Mouse (Mus musculus) heart, postnatal 4 days (tissue): ENCODE results near the gene Exoc8. TPM values are rescaled to one million over a fixed set of nuclear protein-coding genes. Genes with fewer than 3 reads are reported as not detected.
A peak's percentile ranks its signal among the peaks of the same experiment; 100 is the strongest.

Experiments
- DNase-seq: peaks from one replicate; pipeline ENCODE4 v3.0.0; 2021
- total RNA-seq, 2 experiments: library from RNA; stranded (reverse); gene quantifications; 2 replicates each; pipeline ENCODE4 v1.2.3; 2021

Gene Exoc8
- 10 to 100 TPM; 15.6 to 16.9 TPM for total RNA-seq

- peak; percentile 99 for DNase-seq
Observed at GRCm38 (mm10) chr8:124897386-124898250, at the start of gene Exoc8, which contains the start of gene Sprtn. Gene Exoc8 (minus strand): TSS chr8:124897705. Gene Sprtn (plus strand): TSS chr8:124897886.

- no peak for DNase-seq
Observed at GRCm38 (mm10) chr8:124944406-124944805, 46.9 kb upstream of the Exoc8 start.

- DNase-seq: no peak
Observed at GRCm38 (mm10) chr8:124943801-124944200, 46.3 kb upstream of the Exoc8 start.

- DNase-seq: no peak
Observed at GRCm38 (mm10) chr8:124937293-124937692, 39.8 kb upstream of the Exoc8 start.

- DNase-seq: no peak
Observed at GRCm38 (mm10) chr8:124936699-124937098, 39.2 kb upstream of the Exoc8 start.

GRCm38 (mm10) chr8:124935116-124935515 is 37.6 kb upstream of the Exoc8 start:
- no peak for DNase-seq

GRCm38 (mm10) chr8:124932435-124932834 is 34.9 kb upstream of the Exoc8 start:
- DNase-seq: no peak

- DNase-seq: no peak
Observed at GRCm38 (mm10) chr8:124930649-124931048, 33.1 kb upstream of the Exoc8 start.

- peak; percentile 27 for DNase-seq
Observed at GRCm38 (mm10) chr8:124930086-124930485, 32.6 kb upstream of the Exoc8 start.

GRCm38 (mm10) chr8:124929006-124929405 is 31.5 kb upstream of the Exoc8 start:
- DNase-seq: no peak

GRCm38 (mm10) chr8:124926351-124926771 is 28.9 kb upstream of the Exoc8 start:
- peak; percentile 86 for DNase-seq

GRCm38 (mm10) chr8:124925544-124926266 is 28.2 kb upstream of the Exoc8 start:
- DNase-seq: no peak

- DNase-seq: no peak
Observed at GRCm38 (mm10) chr8:124923971-124924652, 26.6 kb upstream of the Exoc8 start.

- DNase-seq: no peak
Observed at GRCm38 (mm10) chr8:124922490-124923089, 25.1 kb upstream of the Exoc8 start.

- peak; percentile 70 for DNase-seq
Observed at GRCm38 (mm10) chr8:124921369-124922279, 24.1 kb upstream of the Exoc8 start.

GRCm38 (mm10) chr8:124917741-124918484 is 20.4 kb upstream of the Exoc8 start:
- no peak for DNase-seq

GRCm38 (mm10) chr8:124914061-124914460 is 16.6 kb upstream of the Exoc8 start:
- no peak for DNase-seq

GRCm38 (mm10) chr8:124911938-124912872 is 14.7 kb upstream of the Exoc8 start:
- no peak for DNase-seq

GRCm38 (mm10) chr8:124910349-124910748 is 12.8 kb upstream of the Exoc8 start:
- DNase-seq: peak; percentile 67
